Mouse (Mus musculus) cerebellum, adult 2 months (tissue): Measurements from ENCODE around the gene Ifnl3.

ENCODE experiments used
- CTCF ChIP-seq: fragments of 200-500 bp; IDR thresholded peaks from 2 replicates; pipeline ENCODE4 v1.5.1; 2011; ENCODE audit warnings: low read depth, mild to moderate bottlenecking, control low read depth, low read length, moderate library complexity, borderline replicate concordance; ENCODE audit not compliant: insufficient read depth
- POLR2A ChIP-seq: fragments of 200-500 bp; IDR thresholded peaks from 2 replicates; pipeline ENCODE4 v1.6.1; 2011; ENCODE audit warnings: low read length, control low read depth, borderline replicate concordance; ENCODE audit not compliant: insufficient read depth

GRCm38 (mm10) chr7:28555939-28556535, 33.4 kb downstream of the Ifnl3 start:
- TF ChIP-seq CTCF (no peak), POLR2A (no peak)
